Mouse (Mus musculus) stomach, postnatal 0 days (tissue): Measurements from ENCODE around the gene Mrs2. TPM values are rescaled to one million over a fixed set of nuclear protein-coding genes. Genes with fewer than 3 reads are reported as not detected.

Experiments
- ATAC-seq: fragments of 200-750 bp; cut with Nextera tagmentation; 2 replicates; pipeline ENCODE4 v1.8.0; 2017; ENCODE audit not compliant: low FRiP score, low TSS enrichment
- DNase-seq: peaks from one replicate; pipeline ENCODE4 v3.0.0-alpha.2; 2016; ENCODE audit warnings: low spot score
- H3K27ac ChIP-seq: fragments of 300-500 bp; sonication (generic); replicated peaks from 2 replicates; pipeline ENCODE4 v1.5.1; 2014; ENCODE audit warnings: mild to moderate bottlenecking, control low read depth
- H3K27me3 ChIP-seq: fragments of 300-500 bp; sonication (generic); 2 replicates; pipeline ENCODE4 v1.6.1; 2014; ENCODE audit warnings: low read length; ENCODE audit not compliant: control insufficient read depth, insufficient read depth
- H3K36me3 ChIP-seq: fragments of 300-500 bp; sonication (generic); 2 replicates; pipeline ENCODE4 v1.6.1; 2014; ENCODE audit warnings: low read length, mixed read lengths; ENCODE audit not compliant: control insufficient read depth, insufficient read depth
- H3K4me1 ChIP-seq: fragments of 300-500 bp; sonication (generic); replicated peaks from 2 replicates; pipeline ENCODE4 v1.6.1; 2014; ENCODE audit warnings: antibody characterized with exemption; ENCODE audit not compliant: control insufficient read depth, insufficient read depth
- H3K4me2 ChIP-seq: fragments of 300-500 bp; sonication (generic); replicated peaks from 2 replicates; pipeline ENCODE4 v1.6.1; 2014; ENCODE audit warnings: low read depth, mild to moderate bottlenecking, control low read depth, moderate library complexity
- H3K4me3 ChIP-seq: fragments of 300-500 bp; sonication (generic); 2 replicates; pipeline ENCODE4 v1.5.1; 2014; ENCODE audit warnings: low read depth, low read length, control low read depth
- H3K9ac ChIP-seq: fragments of 300-500 bp; sonication (generic); 2 replicates; pipeline ENCODE4 v1.6.1; 2014; ENCODE audit warnings: mild to moderate bottlenecking, low read length, control low read depth, mixed read lengths
- H3K9me3 ChIP-seq: fragments of 300-500 bp; sonication (generic); 2 replicates; pipeline ENCODE4 v1.6.1; 2016; ENCODE audit warnings: low read length; ENCODE audit not compliant: control insufficient read depth
- CTCF ChIP-seq: IDR thresholded peaks from 2 replicates; pipeline ENCODE4 v1.5.1; 2016; ENCODE audit warnings: antibody characterized with exemption, low read depth, mild to moderate bottlenecking, moderate library complexity
- EP300 ChIP-seq: optimal IDR thresholded peaks from 2 replicates; pipeline ENCODE3; 2016; ENCODE audit warnings: antibody characterized with exemption
- WGBS: fragments of 180-500 bp; shearing (Covaris S2); extraction: QIAGEN DNeasy Blood & Tissue Kit; methylation state at CpG from one replicate; pipeline ENCODE4 v1.1.7; 2014; 5-methylcytosine and 5-hydroxymethylcytosine counted together
- polyA plus RNA-seq: library from polyadenylated mRNA; unstranded; fragments of >200 nt; fragmentation: Nextera tagmentation; extraction: Ambion mirVana; gene quantifications from 2 replicates; pipeline ENCODE4 v1.2.1, GENCODE M21; 2015

The Mrs2 gene
- polyA plus RNA-seq, 1 experiment from 2014 or later = 13.9 TPM

GRCm38 (mm10) chr13:24999538-24999937, 20.6 kb downstream of the Mrs2 start:
- no peaks in the 10 kb centered on the region for H3K27me3 ChIP-seq
- TF ChIP-seq EP300 (no peak), CTCF (no peak)

GRCm38 (mm10) chr13:24993160-24993559, 27.0 kb downstream of the Mrs2 start:
- no peak for TF ChIP-seq EP300
- TF ChIP-seq CTCF = no peak
- WGBS = 9% methylated on average over 2 of the region's 2 CpGs
- Histone ChIP-seq H3K4me2 (no peak overlapping the region), H3K9me3 (no peaks in the 10 kb centered on the region), H3K27ac (no peak overlapping the region), H3K27me3 (no peaks in the 10 kb centered on the region), H3K36me3 (peaks cover 29% of the 10 kb centered on the region), H3K9ac (no peak overlapping the region), H3K4me1 (no peaks in the 10 kb centered on the region), H3K4me3 (no peak overlapping the region)
- peak; percentile 48; the same call in 1 of the 2 replicates for ATAC-seq
- DNase-seq = no peak

More at GRCm38 (mm10) chr13:24999538-24999937, 20.6 kb downstream of the Mrs2 start:
- Histone ChIP-seq H3K4me3 (no peak overlapping the region), H3K4me2 (no peak overlapping the region), H3K36me3 (peaks cover 39% of the 10 kb centered on the region), H3K9ac (no peak overlapping the region), H3K9me3 (no peaks in the 10 kb centered on the region), H3K4me1 (no peaks in the 10 kb centered on the region), H3K27ac (no peak overlapping the region)
- 63% methylated on average over 2 of the region's 2 CpGs for WGBS
- DNase-seq (no peak), ATAC-seq (peak; percentile 79)

DNA sequence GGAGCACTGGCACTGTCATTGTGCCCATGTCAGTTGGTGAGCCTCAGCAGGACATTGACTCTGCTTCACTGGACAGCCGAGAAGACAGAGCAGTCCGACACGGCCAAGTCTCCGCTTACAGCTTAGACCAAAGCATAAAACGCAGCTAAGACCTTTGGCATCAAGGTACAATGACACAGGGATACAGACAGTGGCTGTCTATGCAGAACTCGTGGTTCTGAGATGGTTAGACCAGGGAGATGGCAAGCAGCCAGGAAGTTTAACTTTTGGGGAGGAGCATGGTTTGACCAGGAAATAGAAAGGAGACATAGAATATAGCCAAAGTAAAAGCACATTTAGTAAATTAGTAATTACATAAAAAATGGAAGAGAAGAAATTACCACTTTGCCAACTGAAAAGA, 31.2 kb downstream of the Mrs2 start:
- TF ChIP-seq CTCF (no peak), EP300 (no peak)
- no peak overlapping the region for H3K27ac ChIP-seq
- no peak overlapping the region for H3K4me2 ChIP-seq
- no peaks in the 10 kb centered on the region for H3K9me3 ChIP-seq
- no peak overlapping the region for H3K4me3 ChIP-seq
- 73% methylated on average over 6 of the region's 6 CpGs for WGBS
- no peak for DNase-seq
- ATAC-seq = no peak
- H3K36me3 ChIP-seq = peaks cover 9% of the 10 kb centered on the region
- H3K4me1 ChIP-seq = no peaks in the 10 kb centered on the region
- H3K27me3 ChIP-seq = no peaks in the 10 kb centered on the region
- no peak overlapping the region for H3K9ac ChIP-seq

GRCm38 (mm10) chr13:24988391-24988790, 31.8 kb downstream of the Mrs2 start:
- DNase-seq (peak; percentile 69), ATAC-seq (peak; percentile 80)
- no peak overlapping the region for H3K9ac ChIP-seq
- WGBS = 36% methylated on average over 7 of the region's 7 CpGs
- no peak overlapping the region for H3K4me3 ChIP-seq
- H3K4me1 ChIP-seq = no peaks in the 10 kb centered on the region
- TF ChIP-seq EP300 (no peak), CTCF (peak; percentile 83)
- no peaks in the 10 kb centered on the region for H3K9me3 ChIP-seq
- H3K36me3 ChIP-seq = peaks cover 9% of the 10 kb centered on the region
- no peaks in the 10 kb centered on the region for H3K27me3 ChIP-seq
- no peak overlapping the region for H3K27ac ChIP-seq
- H3K4me2 ChIP-seq = no peak overlapping the region

GRCm38 (mm10) chr13:24985435-24985834, 34.7 kb downstream of the Mrs2 start:
- TF ChIP-seq EP300 (no peak), CTCF (no peak)
- H3K4me1 ChIP-seq = no peaks in the 10 kb centered on the region
- ATAC-seq (no peak), DNase-seq (no peak)
- H3K4me2 ChIP-seq = no peak overlapping the region
- 84% methylated on average over 2 of the region's 2 CpGs for WGBS
- H3K27ac ChIP-seq = no peak overlapping the region
- H3K9me3 ChIP-seq = no peaks in the 10 kb centered on the region
- no peaks in the 10 kb centered on the region for H3K27me3 ChIP-seq
- no peak overlapping the region for H3K9ac ChIP-seq
- H3K4me3 ChIP-seq = no peak overlapping the region
- H3K36me3 ChIP-seq = peaks cover 4% of the 10 kb centered on the region

- TF ChIP-seq CTCF (no peak), EP300 (no peak)
- 72% methylated on average over 6 of the region's 6 CpGs for WGBS
- ATAC-seq = no peak
- H3K4me1 ChIP-seq = no peaks in the 10 kb centered on the region
- no peaks in the 10 kb centered on the region for H3K9me3 ChIP-seq
- H3K27me3 ChIP-seq = no peaks in the 10 kb centered on the region
- no peak overlapping the region for H3K27ac ChIP-seq
- no peak overlapping the region for H3K4me3 ChIP-seq
- no peak for DNase-seq
- no peak overlapping the region for H3K4me2 ChIP-seq
- no peaks in the 10 kb centered on the region for H3K36me3 ChIP-seq
- H3K9ac ChIP-seq = no peak overlapping the region
Observed at GRCm38 (mm10) chr13:24981031-24981430, 39.1 kb downstream of the Mrs2 start.
